Mouse (Mus musculus) brain, adult 2 months (tissue): Measurements from ENCODE around the gene Calm4.

ENCODE experiments used
- DNase-seq: peaks from one replicate; pipeline ENCODE4 v3.0.0; 2011; ENCODE audit warnings: low read depth, low spot score

The Calm4 gene

DNA sequence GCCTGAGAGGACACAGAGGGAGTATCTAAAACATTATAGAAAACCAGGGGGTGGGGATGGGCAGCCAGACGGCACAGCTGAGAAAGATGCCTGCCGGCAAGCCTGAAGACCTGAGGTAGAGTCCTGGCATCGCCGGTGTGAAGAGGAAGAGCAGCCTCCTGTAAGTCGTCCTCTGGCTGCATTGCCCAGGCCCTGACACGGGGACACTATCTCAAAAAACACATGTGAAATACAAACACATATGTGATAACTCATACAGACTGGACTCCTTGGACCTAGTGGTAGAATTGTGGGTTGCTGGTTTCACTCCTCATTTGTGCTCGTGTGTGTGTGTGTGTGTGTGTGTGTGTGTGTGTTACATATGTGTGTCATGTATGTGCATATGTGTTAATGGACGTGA lies 23.7 kb downstream of the Calm4 start:
- DNase-seq: no peak

DNA sequence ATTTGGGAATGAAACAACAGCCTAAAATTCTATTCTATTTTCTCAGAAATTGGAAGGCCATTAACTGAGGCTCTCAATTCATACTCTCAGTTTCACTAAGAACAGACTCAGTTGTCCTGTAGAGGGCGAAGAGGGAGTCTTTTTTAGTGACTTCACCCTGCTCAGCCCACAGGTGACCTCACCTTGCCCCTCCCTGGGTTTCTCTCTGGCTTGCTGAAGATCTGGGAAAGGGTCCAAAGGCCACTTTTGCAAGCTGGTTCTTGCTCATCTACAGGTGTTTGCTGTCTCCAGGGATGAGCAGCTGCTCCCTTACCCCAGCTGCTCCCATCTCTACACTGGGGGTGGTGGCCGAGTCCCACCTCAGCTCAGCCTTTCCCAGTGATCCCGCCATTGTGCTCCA lies 24.8 kb downstream of the Calm4 start:
- DNase-seq: no peak

DNA sequence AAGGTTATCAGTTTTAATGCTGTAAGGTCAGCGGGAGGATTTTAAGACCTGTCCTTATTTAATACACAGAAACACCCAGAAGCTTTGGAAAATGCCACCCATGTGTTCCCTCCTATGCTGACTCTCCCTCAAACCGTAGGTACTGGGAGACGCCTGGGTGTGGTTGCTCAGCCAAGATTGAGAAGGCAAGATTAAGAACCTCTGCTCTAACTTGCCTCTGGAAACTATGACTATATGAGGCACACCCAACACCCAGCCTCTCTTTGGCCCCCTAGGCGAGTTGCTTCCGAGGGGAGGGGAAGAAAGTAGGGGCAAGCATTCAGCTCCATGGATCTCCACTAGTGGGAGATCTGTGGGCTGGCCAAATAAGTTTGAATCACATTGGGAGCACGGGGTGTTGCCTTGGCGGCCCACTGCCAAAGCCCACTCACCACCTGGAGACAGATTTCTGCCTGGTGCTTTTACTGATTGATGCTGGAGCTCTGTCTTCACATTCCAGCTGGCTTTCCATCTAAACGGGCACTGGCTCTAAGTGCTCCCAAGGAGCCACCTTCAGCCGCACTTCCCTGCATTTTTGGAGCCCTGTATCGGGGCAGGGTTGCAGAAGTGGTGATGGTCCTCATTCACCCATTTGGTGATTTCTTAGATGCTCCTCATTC lies 25.5 kb downstream of the Calm4 start:
- peak; percentile 70 for DNase-seq

GRCm38 (mm10) chr13:3865648-3866354 lies 28.2 kb downstream of the Calm4 start:
- DNase-seq: peak; percentile 20

DNA sequence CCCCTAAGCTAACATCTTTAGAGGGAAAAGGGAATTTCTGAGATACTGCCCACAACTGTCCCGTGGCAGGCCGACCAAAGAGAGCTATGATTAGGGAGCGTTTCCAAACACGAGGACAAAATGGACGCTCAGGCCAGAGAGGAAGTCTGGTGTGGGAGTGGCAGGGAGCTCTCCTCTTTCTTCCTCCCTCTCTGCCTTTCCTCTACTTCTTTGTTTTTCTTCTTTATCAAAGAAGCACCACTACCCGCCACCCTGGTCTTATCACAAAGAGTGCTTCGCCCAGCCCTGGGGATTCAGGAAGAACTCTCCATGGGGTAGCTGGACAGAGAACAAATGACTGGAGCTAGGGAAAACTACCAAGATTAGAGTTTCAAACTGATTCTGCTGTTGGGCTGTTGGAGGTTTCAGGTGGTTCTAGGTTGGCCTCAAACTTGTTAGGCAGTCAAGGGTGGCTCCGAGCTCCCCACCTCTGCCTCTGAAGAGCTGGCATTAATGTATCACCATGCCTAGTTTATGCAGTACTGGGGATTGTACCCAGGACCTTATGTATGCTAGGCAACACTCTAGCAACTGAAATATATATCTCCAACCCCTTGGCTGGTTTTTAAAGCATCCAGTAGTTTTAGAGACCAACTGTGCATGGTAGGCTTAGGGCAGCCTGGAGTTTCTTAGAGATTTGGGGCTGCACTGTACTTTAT lies 28.9 kb downstream of the Calm4 start:
- no peak for DNase-seq

GRCm38 (mm10) chr13:3867158-3867557 lies 29.6 kb downstream of the Calm4 start:
- no peak for DNase-seq

- no peak for DNase-seq
Measured at GRCm38 (mm10) chr13:3869901-3870300, 32.3 kb downstream of the Calm4 start.

- DNase-seq: no peak
Measured at GRCm38 (mm10) chr13:3872832-3873231, 35.3 kb downstream of the Calm4 start.

GRCm38 (mm10) chr13:3876448-3876847 lies 38.9 kb downstream of the Calm4 start:
- DNase-seq: peak; percentile 46

GRCm38 (mm10) chr13:3877185-3877584 lies 39.6 kb downstream of the Calm4 start:
- DNase-seq: no peak

- no peak for DNase-seq
Measured at GRCm38 (mm10) chr13:3877679-3878220, 40.2 kb downstream of the Calm4 start.

GRCm38 (mm10) chr13:3886663-3887062 lies 49.1 kb downstream of the Calm4 start:
- DNase-seq: no peak
